Mouse (Mus musculus) bone marrow macrophage, adult 2 months (primary cell): ENCODE measurements around the gene Ppard. TPM values are rescaled to one million over a fixed set of nuclear protein-coding genes. Genes with fewer than 3 reads are reported as not detected.

Experiments
- H3K27ac ChIP-seq: 2 replicates; pipeline ENCODE4 v1.5.1; 2012; ENCODE audit warnings: low read depth, low read length; ENCODE audit not compliant: insufficient read depth
- H3K4me1 ChIP-seq: 2 replicates; pipeline ENCODE4 v1.6.1; 2012; ENCODE audit warnings: low read length; ENCODE audit not compliant: control insufficient read depth, insufficient read depth
- H3K4me3 ChIP-seq: 2 replicates; pipeline ENCODE4 v1.5.1; 2012; ENCODE audit warnings: mild to moderate bottlenecking, low read length, moderate library complexity; ENCODE audit not compliant: insufficient read depth
- CTCF ChIP-seq: IDR thresholded peaks from 2 replicates; pipeline ENCODE4 v1.5.1; 2012; ENCODE audit warnings: low read depth, mild to moderate bottlenecking, low read length, moderate library complexity
- POLR2A ChIP-seq: IDR thresholded peaks from 2 replicates; pipeline ENCODE4 v1.6.1; 2012; ENCODE audit warnings: mild to moderate bottlenecking, low read depth, low read length, borderline replicate concordance
- polyA plus RNA-seq: library from polyadenylated mRNA; stranded (reverse); fragments of >200 nt; gene quantifications from 2 replicates; pipeline ENCODE4 v1.2.4, GENCODE M21; 2012; ENCODE audit not compliant: missing spikeins, insufficient read depth, insufficient read length

The Ppard gene
- polyA plus RNA-seq, 1 experiment: 29.5 TPM

DNA sequence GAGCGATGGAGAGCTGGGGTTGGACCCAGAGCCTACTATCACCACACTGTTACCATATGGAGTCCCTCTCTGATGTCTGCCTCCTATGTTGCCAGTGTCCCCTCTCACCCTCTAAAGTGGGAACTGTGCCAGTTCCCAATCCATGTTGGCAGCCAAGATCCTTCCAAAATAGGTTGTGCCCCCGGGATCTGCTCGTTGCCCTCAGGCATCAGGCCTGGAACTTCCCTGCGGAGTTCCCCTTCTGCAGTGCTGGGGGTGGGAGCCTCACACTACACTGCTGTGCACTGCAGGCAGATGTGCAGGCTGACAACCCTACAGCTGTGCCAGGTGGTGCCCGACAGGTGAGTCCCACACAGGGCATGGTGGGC lies 19.8 kb downstream of the Ppard start:
- no peak for TF ChIP-seq CTCF
- TF ChIP-seq POLR2A: no peak
- H3K4me1 ChIP-seq: peaks cover 48% of the 10 kb centered on the region
- H3K4me3 ChIP-seq: no peak overlapping the region
- H3K27ac ChIP-seq: no peak overlapping the region

DNA sequence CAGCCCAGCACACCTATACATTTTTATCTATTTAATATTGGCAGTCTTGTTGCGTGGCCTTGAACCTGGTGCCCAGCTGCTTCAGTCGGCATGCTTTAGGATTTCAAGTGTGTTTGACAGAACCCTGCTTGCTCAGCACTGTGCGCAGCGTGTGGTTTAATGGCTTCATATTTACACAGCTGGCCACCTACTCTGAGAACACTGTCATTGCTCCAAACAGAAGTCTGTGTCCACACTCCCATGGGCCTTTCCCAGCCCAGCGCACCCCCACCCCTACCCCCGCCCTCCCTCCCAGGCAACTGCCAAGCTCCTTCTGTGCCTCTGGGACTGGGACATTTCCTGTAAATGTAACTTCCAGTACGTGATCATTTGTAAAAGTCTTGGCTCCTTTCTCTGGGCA lies 20.7 kb downstream of the Ppard start:
- no peak overlapping the region for H3K4me3 ChIP-seq
- no peak overlapping the region for H3K27ac ChIP-seq
- peaks cover 50% of the 10 kb centered on the region for H3K4me1 ChIP-seq
- no peak for TF ChIP-seq POLR2A
- TF ChIP-seq CTCF: no peak

DNA sequence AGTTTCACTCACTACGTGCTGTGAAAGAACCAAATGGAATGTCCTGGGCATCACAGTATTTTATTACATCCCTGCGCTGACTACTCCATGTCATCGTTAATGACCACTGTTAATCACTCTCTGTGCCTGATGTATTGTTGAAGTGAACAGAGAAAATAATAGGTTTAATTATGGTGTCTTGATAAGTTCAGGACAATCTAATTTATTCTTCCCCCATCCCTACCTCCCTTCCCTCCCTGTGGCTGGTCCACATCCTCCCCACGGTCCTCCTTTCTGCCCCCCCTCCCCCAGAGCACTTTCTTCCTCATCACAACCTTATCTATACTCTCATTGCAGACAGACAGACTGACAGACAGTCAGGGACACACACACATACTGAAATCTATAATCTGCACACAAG lies 22.3 kb downstream of the Ppard start:
- H3K4me1 ChIP-seq: peaks cover 53% of the 10 kb centered on the region
- TF ChIP-seq POLR2A (no peak), CTCF (no peak)
- no peak overlapping the region for H3K4me3 ChIP-seq

DNA sequence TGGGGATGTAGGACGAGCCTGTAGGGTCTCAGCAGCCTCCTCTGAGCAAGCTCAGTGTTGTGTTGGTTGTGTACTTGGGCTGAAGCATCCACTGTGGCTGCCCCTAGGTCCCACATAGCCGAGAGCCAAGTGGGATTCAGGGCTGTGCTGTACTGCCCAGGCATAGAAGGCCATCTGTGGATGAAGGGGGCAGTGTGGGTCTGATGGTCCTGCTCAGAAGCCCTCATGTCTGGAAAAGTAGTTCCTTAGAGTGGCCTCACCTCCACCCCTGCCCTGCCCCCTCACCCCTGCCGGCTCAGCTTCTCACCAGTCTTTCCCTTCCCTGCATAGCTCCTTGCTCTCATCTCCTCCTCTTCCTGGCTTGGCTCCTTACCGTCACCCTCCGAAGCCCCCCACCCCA lies 23.2 kb downstream of the Ppard start:
- Histone ChIP-seq H3K27ac (no peak overlapping the region), H3K4me3 (no peak overlapping the region), H3K4me1 (peaks cover 57% of the 10 kb centered on the region)
- TF ChIP-seq POLR2A (no peak), CTCF (no peak)

More for the DNA sequence above, 22.3 kb downstream of the Ppard start:
- H3K27ac ChIP-seq: no peak overlapping the region

DNA sequence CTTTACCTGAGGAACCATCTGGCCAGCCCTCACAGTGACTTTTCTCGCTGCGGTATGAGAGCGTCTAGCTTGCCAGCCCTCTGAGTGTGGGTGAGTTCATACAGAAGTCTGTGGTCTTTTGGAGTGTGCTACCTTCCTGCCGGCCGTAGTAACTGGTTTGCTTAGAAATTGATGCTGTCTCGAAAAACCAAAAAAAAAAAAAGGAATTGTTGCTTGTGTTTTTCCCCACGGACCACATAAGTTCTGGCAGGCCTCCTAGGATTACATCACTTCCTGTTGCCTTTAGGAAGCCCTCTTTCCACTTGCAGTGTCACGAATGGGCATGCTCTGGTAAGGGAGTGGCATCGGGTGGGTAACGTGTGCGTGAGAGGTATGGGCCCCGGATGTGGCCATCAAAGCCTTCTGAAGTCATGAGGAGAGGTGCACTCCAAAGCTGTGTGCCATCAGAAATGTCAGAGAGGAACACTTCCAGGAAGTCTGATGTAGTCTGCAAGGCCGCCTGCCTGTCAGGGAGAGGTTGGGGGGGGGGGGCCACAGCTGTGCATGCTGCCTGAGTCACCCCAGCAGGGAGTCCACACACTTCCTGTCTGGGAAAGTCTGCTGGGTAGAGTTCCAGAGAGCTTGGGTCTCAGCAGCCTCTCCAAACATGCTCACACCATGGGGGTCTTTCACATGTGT lies 24.3 kb downstream of the Ppard start:
- Histone ChIP-seq H3K4me3 (peak overlapping the region; percentile 39), H3K27ac (peak overlapping the region; percentile 69), H3K4me1 (peaks cover 52% of the 10 kb centered on the region)
- no peak for TF ChIP-seq CTCF
- TF ChIP-seq POLR2A: no peak

DNA sequence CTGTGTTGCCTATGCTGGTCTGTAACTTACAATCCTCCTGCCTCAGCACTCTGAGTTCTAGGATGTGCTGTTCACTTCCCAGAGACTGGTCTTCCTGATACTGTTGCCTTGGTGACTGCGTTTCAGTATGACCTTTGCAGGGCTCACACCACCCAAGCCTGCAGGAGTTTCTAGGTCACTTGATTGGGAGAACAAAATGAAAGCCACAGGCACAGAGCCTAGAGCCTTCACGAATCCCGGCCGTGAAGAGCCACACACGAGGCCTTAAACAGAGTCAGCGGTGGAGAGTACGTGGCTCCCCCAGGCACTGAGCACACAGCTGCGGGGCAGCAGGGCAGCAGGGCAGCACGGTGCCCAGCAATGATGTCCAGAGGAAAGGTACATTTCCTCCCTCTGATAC lies 25.8 kb downstream of the Ppard start:
- no peak overlapping the region for H3K27ac ChIP-seq
- TF ChIP-seq POLR2A: no peak
- H3K4me3 ChIP-seq: no peak overlapping the region
- H3K4me1 ChIP-seq: peaks cover 43% of the 10 kb centered on the region

DNA sequence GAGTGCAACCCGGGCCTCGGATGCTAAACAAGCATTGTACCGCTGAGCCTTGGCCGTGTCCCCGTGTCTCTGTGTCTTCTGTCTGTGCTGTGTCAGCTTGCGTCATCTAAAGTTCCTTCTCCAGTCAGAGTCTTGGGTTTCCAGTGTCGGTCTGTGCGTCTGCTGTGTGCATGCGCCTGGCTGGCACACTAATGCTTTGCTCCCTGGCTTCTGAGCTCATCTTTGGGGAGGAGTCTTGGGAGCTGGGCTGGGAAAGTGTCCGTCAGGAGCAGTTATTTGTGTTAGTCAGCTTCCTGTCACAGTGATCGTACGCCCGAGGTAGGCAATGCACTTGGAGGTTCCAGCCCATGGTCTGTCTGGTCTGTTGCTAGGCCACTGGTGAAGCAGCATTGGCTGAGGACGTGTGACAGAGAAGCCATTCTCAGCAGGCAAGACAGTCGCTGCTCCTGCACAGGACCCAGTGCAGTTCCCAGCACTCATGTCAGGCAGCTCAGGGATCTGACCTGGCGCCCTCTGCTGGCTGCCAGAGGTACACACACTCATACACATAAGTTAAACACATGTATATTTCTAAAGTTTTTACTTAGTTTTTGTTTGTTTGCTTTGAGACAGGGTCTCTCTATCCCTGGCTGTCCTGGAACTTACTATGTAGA lies 27.5 kb downstream of the Ppard start:
- H3K4me1 ChIP-seq: peaks cover 43% of the 10 kb centered on the region
- TF ChIP-seq POLR2A: no peak
- TF ChIP-seq CTCF: peak; percentile 98
- peak overlapping the region; percentile 66 for H3K27ac ChIP-seq
- H3K4me3 ChIP-seq: peak overlapping the region; percentile 44

DNA sequence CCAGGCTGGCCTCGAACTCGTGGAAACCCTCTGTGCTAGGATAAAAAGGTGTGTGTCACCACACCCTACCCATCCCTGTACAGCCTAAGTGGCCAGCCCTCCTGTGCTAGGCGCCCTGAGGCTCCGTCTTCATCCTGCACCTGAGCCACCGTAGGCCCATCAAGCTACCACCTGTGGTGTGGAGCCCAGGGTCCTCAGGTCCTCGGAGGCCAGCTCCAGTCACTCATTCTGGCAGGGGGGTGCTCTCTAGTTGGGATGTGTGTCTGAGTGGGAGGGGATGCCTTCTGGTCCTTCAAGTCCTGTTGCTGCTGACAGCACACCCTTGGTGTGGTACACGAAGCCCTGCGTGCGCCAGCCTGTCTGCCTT lies 28.0 kb downstream of the Ppard start:
- no peak for TF ChIP-seq POLR2A
- no peak for TF ChIP-seq CTCF
- Histone ChIP-seq H3K27ac (peak overlapping the region; percentile 66; the same call in 1 of the 2 replicates), H3K4me1 (peaks cover 42% of the 10 kb centered on the region), H3K4me3 (peak overlapping the region; percentile 9; the same call in 1 of the 2 replicates)

DNA sequence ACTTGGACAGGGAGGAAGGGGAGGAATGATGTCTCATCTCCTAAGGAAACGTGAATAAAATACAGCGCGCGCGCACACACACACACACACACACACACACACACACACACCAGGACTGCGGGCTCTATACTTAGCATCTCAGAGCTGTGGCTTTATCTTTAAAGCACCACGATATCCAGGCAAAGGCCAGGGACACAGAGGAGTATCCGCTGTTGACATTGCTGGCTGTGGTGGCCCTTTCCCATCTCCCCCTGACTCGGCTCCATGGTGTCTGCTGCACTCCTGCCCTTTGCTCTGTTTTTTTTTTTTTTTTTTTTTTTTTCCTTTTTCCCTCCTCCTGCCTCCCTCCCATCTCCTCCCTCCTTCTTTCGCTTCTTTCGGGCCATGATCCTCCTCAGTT lies 29.3 kb downstream of the Ppard start:
- H3K4me3 ChIP-seq: no peak overlapping the region
- no peak overlapping the region for H3K27ac ChIP-seq
- H3K4me1 ChIP-seq: peaks cover 32% of the 10 kb centered on the region
- TF ChIP-seq CTCF (no peak), POLR2A (no peak)

DNA sequence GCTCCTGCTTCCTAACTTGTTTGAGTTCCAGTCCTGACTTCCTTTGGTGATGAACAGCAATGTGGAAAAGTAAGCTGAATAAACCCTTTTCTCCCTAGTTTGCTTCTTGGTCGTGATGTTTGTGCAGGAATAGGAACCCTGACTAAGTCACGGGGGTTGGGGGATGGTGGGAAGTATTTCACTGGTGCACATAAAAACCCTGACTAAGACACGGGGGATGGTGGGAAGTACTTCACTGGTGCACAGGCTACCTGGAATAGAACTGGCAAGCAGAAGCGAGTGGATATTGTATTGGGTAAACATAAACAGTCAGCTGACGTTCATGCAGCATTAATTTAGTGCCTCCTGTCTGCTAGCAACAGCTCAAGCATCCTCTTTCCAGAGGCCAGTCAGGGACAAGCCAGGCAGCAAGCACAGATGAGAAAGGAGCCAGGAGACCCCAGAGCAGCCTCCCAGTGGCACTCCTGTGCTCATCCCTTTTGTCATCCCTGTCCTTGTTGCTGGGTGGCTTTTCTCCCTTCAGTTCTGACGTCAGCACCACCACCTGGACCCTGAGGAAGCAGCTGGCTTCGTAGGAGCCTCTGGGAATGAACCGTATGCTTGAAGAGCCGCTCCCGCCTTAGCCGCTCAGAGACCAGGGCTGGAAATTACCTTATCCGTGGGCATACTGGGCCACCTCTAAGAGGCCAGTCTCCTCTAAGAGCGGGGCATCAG lies 30.8 kb downstream of the Ppard start:
- Histone ChIP-seq H3K27ac (no peak overlapping the region), H3K4me3 (no peak overlapping the region), H3K4me1 (peaks cover 20% of the 10 kb centered on the region)
- TF ChIP-seq POLR2A: no peak
- no peak for TF ChIP-seq CTCF
